Comparison of ENCODE assay signal across 9 mouse cellular contexts in the genomic region with DNA sequence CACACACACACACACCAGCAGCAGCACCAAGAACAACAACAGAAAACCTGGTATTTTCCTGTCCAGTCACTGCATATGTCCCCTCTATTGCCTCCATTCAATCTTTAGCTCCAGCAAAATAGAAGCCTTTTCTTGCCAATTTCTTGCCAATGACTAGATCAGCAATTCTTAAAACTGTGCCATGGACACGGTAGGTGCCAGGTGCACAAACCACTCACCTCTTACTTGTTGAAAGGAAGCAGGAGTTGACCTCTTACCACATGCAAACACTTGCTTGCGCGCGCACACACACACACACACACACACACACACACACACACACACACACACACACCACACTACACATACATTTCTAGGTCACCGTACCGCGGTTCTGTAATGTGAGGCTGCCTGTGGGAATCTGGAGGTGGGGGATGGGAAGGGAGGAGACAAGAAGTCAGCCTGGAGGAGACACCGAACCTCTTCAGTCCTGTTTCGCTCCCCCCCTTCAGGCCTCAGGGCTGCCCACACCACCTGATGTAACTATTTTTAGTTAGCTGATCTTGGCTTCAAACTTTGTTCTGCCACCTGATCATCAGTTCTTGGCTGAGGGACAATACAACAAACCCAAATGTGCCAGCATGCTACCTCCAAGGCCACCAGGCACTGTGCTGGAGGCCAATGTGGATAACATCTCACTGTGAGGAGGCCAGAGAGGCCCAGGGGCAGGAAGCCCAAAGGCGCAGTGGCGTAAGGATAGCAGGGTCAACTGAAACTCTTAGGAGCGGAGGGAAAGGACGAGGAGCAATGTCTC. TPM values are rescaled to one million over a fixed set of nuclear protein-coding genes. Genes with fewer than 3 reads are reported as not detected.
A peak's percentile ranks its signal among the peaks of the same experiment; 100 is the strongest.
DNase-seq lines count a peak whose midpoint lies in the region; ATAC-seq and TF ChIP-seq lines count a peak whose summit lies in the region.
"Had no signal": no experiment of that assay in that cellular context is flagged by ENCODE, and none has a peak within 500 bp of the region (broad histone marks: within the 10 kb centered on the region; RNA-seq: fewer than 3 reads in every experiment).

No protein-coding gene starts in this region.

- DNase-seq in gastrocnemius, adult 2 months = peak; percentile 86
- no peak for DNase-seq in gastrocnemius, postnatal 4 days (ENCODE audit: low spot score in 2 of 2)
- peak; percentile 35 for DNase-seq in R1 (ENCODE audit: low read depth, low spot score)
- peak; percentile 77 to 80 for DNase-seq in cerebellum, postnatal 36 days
- peak; percentile 44 for DNase-seq in kidney, postnatal 14 days
- DNase-seq in embryo, embryonic 10 days (ENCODE audit: low spot score) = no peak

- peak overlapping the region; percentile 95 for H3K27ac ChIP-seq in gastrocnemius, adult 2 months
- H3K27ac ChIP-seq: midbrain, embryonic 15.5 days had no signal

- peak overlapping the region; percentile 82 for H3K4me3 ChIP-seq in gastrocnemius, adult 2 months
- H3K4me3 ChIP-seq: midbrain, embryonic 15.5 days had no signal

- TF ChIP-seq CTCF in gastrocnemius, adult 2 months (IDR thresholded peaks at IDR 0.05) = no peak

- no peak for ATAC-seq in megakaryocyte, adult 5-6 weeks (ENCODE audit: poor library complexity, severe bottlenecking)
- ATAC-seq in erythroblast, adult 5-6 weeks (replicated peaks; ENCODE audit: low FRiP score, poor library complexity, severe bottlenecking) = no peak
- ATAC-seq: midbrain, embryonic 15.5 days had no signal

- intact Hi-C loops in gastrocnemius, adult 2 months (cut with DNase I) = no loop called here

RNA-seq across cellular contexts. Expression of gene Plekhf1, which starts 3.0 kb away (rescaled TPM):
- 10 to 100 TPM in 1 of 2 experiments, 1 to 10 TPM in 1; 6.6 to 15.0 TPM for total RNA-seq in gastrocnemius, adult 2 months (2021)
- total RNA-seq in gastrocnemius, postnatal 4 days (2021) = 1 to 10 TPM; 5.8 to 6.5 TPM
- total RNA-seq in megakaryocyte, adult 5-6 weeks (2015) = 0.43 and 0.74 TPM in 2 replicates
- total RNA-seq in megakaryocyte, adult 5-6 weeks (2017) = 1.0 and 1.3 TPM in 2 replicates
- 0.42 TPM in 1 of 2 replicates, not detected in the other for total RNA-seq in erythroblast, adult 5-6 weeks (2015; ENCODE audit: low replicate concordance)
- 0.09 TPM in 1 of 2 replicates, not detected in the other for total RNA-seq in erythroblast, adult 5-6 weeks (2017; ENCODE audit: low replicate concordance)

RNA-seq across cellular contexts. Expression of gene 1600014C10Rik, which starts 41.8 kb away (rescaled TPM):
- 10 to 100 TPM; 23.4 to 31.9 TPM for total RNA-seq in gastrocnemius, adult 2 months (2021)
- total RNA-seq in gastrocnemius, postnatal 4 days (2021) = 10 to 100 TPM; 12.2 to 14.0 TPM
- total RNA-seq in megakaryocyte, adult 5-6 weeks (2015) = 25.9 and 34.5 TPM in 2 replicates
- 39.5 and 40.5 TPM in 2 replicates for total RNA-seq in megakaryocyte, adult 5-6 weeks (2017)
- 4.8 and 10.6 TPM in 2 replicates for total RNA-seq in erythroblast, adult 5-6 weeks (2015; ENCODE audit: low replicate concordance)
- 7.7 and 8.8 TPM in 2 replicates for total RNA-seq in erythroblast, adult 5-6 weeks (2017; ENCODE audit: low replicate concordance)

RNA-seq across cellular contexts. Expression of gene Pop4, which starts 46.5 kb away (rescaled TPM):
- total RNA-seq in gastrocnemius, adult 2 months (2021) = 1 to 10 TPM; 8.3 to 8.4 TPM
- 10 to 100 TPM; 20.1 to 26.3 TPM for total RNA-seq in gastrocnemius, postnatal 4 days (2021)
- total RNA-seq in megakaryocyte, adult 5-6 weeks (2015) = 31.6 and 33.7 TPM in 2 replicates
- 31.1 and 33.6 TPM in 2 replicates for total RNA-seq in megakaryocyte, adult 5-6 weeks (2017)
- total RNA-seq in erythroblast, adult 5-6 weeks (2015; ENCODE audit: low replicate concordance) = 1.7 and 7.7 TPM in 2 replicates
- total RNA-seq in erythroblast, adult 5-6 weeks (2017; ENCODE audit: low replicate concordance) = 3.2 and 5.2 TPM in 2 replicates

Comparison
In these comparisons a context has a peak if more than half of its experiments do, and no peak if none do; other contexts are left out.
1. DNase-seq: peak in gastrocnemius, adult 2 months (single experiment), R1 (single experiment), cerebellum, postnatal 36 days (2 of 2) and kidney, postnatal 14 days (single experiment); none in gastrocnemius, postnatal 4 days (0 of 2) and embryo, embryonic 10 days (single experiment).